8 mouse cellular contexts compared by ENCODE assay signal in the genomic region with DNA sequence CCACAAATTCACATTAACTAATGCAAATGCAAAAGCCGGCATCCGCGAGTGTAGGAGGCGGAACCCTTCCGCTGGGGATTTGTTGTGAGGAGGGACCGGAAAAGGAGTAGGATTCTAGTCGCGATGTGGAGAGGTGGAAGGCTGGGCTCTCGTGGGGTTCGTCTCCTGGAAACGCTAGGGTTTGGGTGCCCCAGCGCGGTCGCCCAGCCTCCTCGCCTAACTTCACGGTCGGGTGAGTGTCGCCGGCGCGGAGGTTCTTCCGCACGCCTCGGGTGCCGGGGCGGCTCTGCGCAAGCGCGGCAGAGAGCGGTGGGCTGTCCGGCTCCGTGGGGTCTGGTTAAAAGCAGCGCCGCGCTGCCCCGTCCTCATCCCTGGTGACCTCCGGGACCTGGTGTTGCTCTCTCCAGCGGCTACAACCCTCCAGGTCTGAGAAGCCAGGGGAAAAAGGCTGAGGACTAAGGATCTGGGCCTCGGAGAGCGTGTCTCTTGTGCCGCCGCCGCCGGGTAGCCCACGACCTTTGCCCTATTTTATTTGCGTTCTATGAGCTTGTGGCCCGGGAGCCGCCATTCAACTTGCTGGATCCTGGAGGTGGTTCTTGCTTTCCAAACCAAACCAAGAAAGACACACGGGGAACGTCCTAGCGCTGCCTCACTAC. TPM values are rescaled to one million over a fixed set of nuclear protein-coding genes. Genes with fewer than 3 reads are reported as not detected.
DNase-seq lines count a peak whose midpoint lies in the region; ATAC-seq and TF ChIP-seq lines count a peak whose summit lies in the region.

Gene Coq3 (plus strand): TSS at position 109 of the 656 bp plus-strand sequence.

- no peak for TF ChIP-seq EP300 in lung, postnatal 0 days (IDR thresholded peaks at IDR 0.05)

- peaks cover 10% of the 10 kb centered on the region; the same call in 1 of the 2 replicates for H3K4me1 ChIP-seq in hindbrain, embryonic 10.5 days (replicated peaks)
- H3K4me1 ChIP-seq in lung, postnatal 0 days (ENCODE audit: insufficient read depth, low read depth, low read length) = no peaks in the 10 kb centered on the region

- H3K9me3 ChIP-seq in hindbrain, embryonic 10.5 days = no peaks in the 10 kb centered on the region
- no peaks in the 10 kb centered on the region for H3K9me3 ChIP-seq in lung, postnatal 0 days (ENCODE audit: low read length)

- peak within 1 kb of the TSS; percentile 67 for H3K4me2 ChIP-seq in lung, postnatal 0 days (replicated peaks; ENCODE audit: low read depth, low read length)

- under 1% methylated on average over 51 of the region's 51 CpGs for WGBS in hindbrain, embryonic 10.5 days
- WGBS in lung, postnatal 0 days = under 1% methylated on average over 51 of the region's 51 CpGs

- H3K27ac ChIP-seq in hindbrain, embryonic 10.5 days = peak within 1 kb of the TSS; percentile 96
- H3K27ac ChIP-seq in lung, postnatal 0 days (ENCODE audit: low read length) = peak within 1 kb of the TSS; percentile 94

- peaks cover 28% of the 10 kb centered on the region for H3K36me3 ChIP-seq in hindbrain, embryonic 10.5 days
- H3K36me3 ChIP-seq in lung, postnatal 0 days (ENCODE audit: insufficient read depth, low read length) = no peaks in the 10 kb centered on the region

- ATAC-seq in frontal cortex, adult (ENCODE audit: low TSS enrichment) = peak; percentile 95
- ATAC-seq in lung, postnatal 0 days = peak; percentile 95

- TF ChIP-seq CTCF in lung, postnatal 0 days (IDR thresholded peaks at IDR 0.05) = no peak

- peak within 1 kb of the TSS; percentile 76 for H3K4me3 ChIP-seq in hindbrain, embryonic 10.5 days
- peak within 1 kb of the TSS; percentile 81 for H3K4me3 ChIP-seq in lung, postnatal 0 days (ENCODE audit: low read depth, low read length)

- DNase-seq in MEL-GATA-1-ER (ENCODE audit: extremely low read depth, low read depth) = peak; percentile 79
- peak; percentile 78 for DNase-seq in cerebellum, adult 8-10 months
- DNase-seq in hindbrain, embryonic 10.5 days (ENCODE audit: low spot score) = peak; percentile 88
- peak; percentile 90 for DNase-seq in layer of hippocampus, adult 9-11 months
- peak; percentile 89 for DNase-seq in lung, postnatal 0 days (ENCODE audit: low spot score)
- DNase-seq in ovary, postnatal 14 days (ENCODE audit: low spot score) = peak; percentile 72
- peak; percentile 86 for DNase-seq in thymus, postnatal 14 days

- no peaks in the 10 kb centered on the region for H3K27me3 ChIP-seq in hindbrain, embryonic 10.5 days (ENCODE audit: insufficient read depth, poor library complexity, severe bottlenecking)
- no peaks in the 10 kb centered on the region for H3K27me3 ChIP-seq in lung, postnatal 0 days (replicated peaks; ENCODE audit: insufficient read depth, low read length)

- H3K9ac ChIP-seq in lung, postnatal 0 days (replicated peaks; ENCODE audit: low read depth) = peak within 1 kb of the TSS; percentile 77

RNA-seq across cellular contexts. Expression of gene Coq3, which starts in this region (rescaled TPM):
- 10.9 and 12.0 TPM in 2 replicates for polyA plus RNA-seq in hindbrain, embryonic 10.5 days (2016; fragmentation: Nextera tagmentation; extraction: Ambion mirVana)
- polyA plus RNA-seq in lung, postnatal 0 days (2015; fragmentation: Nextera tagmentation; extraction: Ambion mirVana) = 9.7 and 9.8 TPM in 2 replicates

Comparison
In these comparisons a context has a peak if more than half of its experiments do, and no peak if none do; other contexts are left out.
1. Peak in every context shown above with its lines: DNase-seq, ATAC-seq, H3K4me3 ChIP-seq and H3K27ac ChIP-seq.